Mouse (Mus musculus): ENCODE data around the gene En1. TPM values are rescaled to one million over a fixed set of nuclear protein-coding genes. Genes with fewer than 3 reads are reported as not detected.

Gene En1
- total RNA-seq (2015; ENCODE audit: low replicate concordance) (not detected in 2 replicates), total RNA-seq (2017; ENCODE audit: low replicate concordance) (not detected in 2 replicates)

GRCm38 (mm10) chr1:120602031-120602730 is at the start of gene En1:
En1 (plus strand) TSS chr1:120602418.
- no peak for ATAC-seq (replicated peaks; ENCODE audit: low FRiP score, poor library complexity, severe bottlenecking)

- ATAC-seq (replicated peaks; ENCODE audit: low FRiP score, poor library complexity, severe bottlenecking) = no peak
Observed at GRCm38 (mm10) chr1:120556926-120557846, 45.0 kb upstream of the En1 start.

GRCm38 (mm10) chr1:120558341-120559285 is 43.6 kb upstream of the En1 start:
- no peak for ATAC-seq (replicated peaks; ENCODE audit: low FRiP score, poor library complexity, severe bottlenecking)

GRCm38 (mm10) chr1:120559911-120560310 is 42.3 kb upstream of the En1 start:
- no peak for ATAC-seq (replicated peaks; ENCODE audit: low FRiP score, poor library complexity, severe bottlenecking)

GRCm38 (mm10) chr1:120581306-120581705 is 20.9 kb upstream of the En1 start:
- ATAC-seq (replicated peaks; ENCODE audit: low FRiP score, poor library complexity, severe bottlenecking) = no peak

GRCm38 (mm10) chr1:120585481-120585880 is 16.7 kb upstream of the En1 start:
- ATAC-seq (replicated peaks; ENCODE audit: low FRiP score, poor library complexity, severe bottlenecking) = no peak

- no peak for ATAC-seq (replicated peaks; ENCODE audit: low FRiP score, poor library complexity, severe bottlenecking)
Observed at GRCm38 (mm10) chr1:120586500-120587110, 15.6 kb upstream of the En1 start.

GRCm38 (mm10) chr1:120587431-120587830 is 14.8 kb upstream of the En1 start:
- ATAC-seq (replicated peaks; ENCODE audit: low FRiP score, poor library complexity, severe bottlenecking) = no peak

- no peak for ATAC-seq (replicated peaks; ENCODE audit: low FRiP score, poor library complexity, severe bottlenecking)
Observed at GRCm38 (mm10) chr1:120587960-120588359, 14.3 kb upstream of the En1 start.

GRCm38 (mm10) chr1:120588362-120589027 is 13.7 kb upstream of the En1 start:
- no peak for ATAC-seq (replicated peaks; ENCODE audit: low FRiP score, poor library complexity, severe bottlenecking)

- no peak for ATAC-seq (replicated peaks; ENCODE audit: low FRiP score, poor library complexity, severe bottlenecking)
Observed at GRCm38 (mm10) chr1:120593236-120593919, 8.8 kb upstream of the En1 start.

- ATAC-seq (replicated peaks; ENCODE audit: low FRiP score, poor library complexity, severe bottlenecking) = no peak
Observed at GRCm38 (mm10) chr1:120594603-120595002, 7.6 kb upstream of the En1 start.

- ATAC-seq (replicated peaks; ENCODE audit: low FRiP score, poor library complexity, severe bottlenecking) = no peak
Observed at GRCm38 (mm10) chr1:120595471-120596240, 6.6 kb upstream of the En1 start.

- no peak for ATAC-seq (replicated peaks; ENCODE audit: low FRiP score, poor library complexity, severe bottlenecking)
Observed at GRCm38 (mm10) chr1:120596319-120596718, 5.9 kb upstream of the En1 start.

GRCm38 (mm10) chr1:120596784-120597183 is 5.4 kb upstream of the En1 start:
- no peak for ATAC-seq (replicated peaks; ENCODE audit: low FRiP score, poor library complexity, severe bottlenecking)

GRCm38 (mm10) chr1:120597271-120597670 is 4.9 kb upstream of the En1 start:
- ATAC-seq (replicated peaks; ENCODE audit: low FRiP score, poor library complexity, severe bottlenecking) = no peak

GRCm38 (mm10) chr1:120598196-120598940 is 3.9 kb upstream of the En1 start:
- ATAC-seq (replicated peaks; ENCODE audit: low FRiP score, poor library complexity, severe bottlenecking) = no peak
